Mouse (Mus musculus): ENCODE results near the gene Oxct2b. TPM values are rescaled to one million over a fixed set of nuclear protein-coding genes. Genes with fewer than 3 reads are reported as not detected.
A peak's percentile ranks its signal among the peaks of the same experiment; 100 is the strongest.
"Not testable (repeated sequence)": the region's sequence is repeated elsewhere in the genome, so short reads cannot be mapped to it uniquely, and the experiment has no call there.

The Oxct2b gene
- polyA plus RNA-seq, 1 experiment from 2014 or later = 0.09 TPM

GRCm38 (mm10) chr4:123112216-123112764 lies 3.8 kb upstream of the Oxct2b start:
- DNase-seq (ENCODE audit: low spot score) = no peak

GRCm38 (mm10) chr4:123114651-123115050 lies 1.4 kb upstream of the Oxct2b start:
- DNase-seq (ENCODE audit: low spot score) = not testable (repeated sequence)

GRCm38 (mm10) chr4:123116640-123117039 lies 574 bp downstream of the Oxct2b start:
- DNase-seq (ENCODE audit: low spot score) = not testable (repeated sequence)

- no peak for DNase-seq (ENCODE audit: low spot score)
Measured at GRCm38 (mm10) chr4:123121286-123121685, 5.2 kb downstream of the Oxct2b start.

GRCm38 (mm10) chr4:123126626-123127025 lies 10.6 kb downstream of the Oxct2b start:
- DNase-seq (ENCODE audit: low spot score) = no peak

GRCm38 (mm10) chr4:123127051-123127450 lies 11.0 kb downstream of the Oxct2b start:
- DNase-seq (ENCODE audit: low spot score) = no peak

- DNase-seq (ENCODE audit: low spot score) = no peak
Measured at GRCm38 (mm10) chr4:123137551-123137950, 21.5 kb downstream of the Oxct2b start.

GRCm38 (mm10) chr4:123139513-123140154 lies 23.6 kb downstream of the Oxct2b start, which contains the start of gene Ppie:
Gene Ppie (minus strand): TSS chr4:123139951.
- DNase-seq (ENCODE audit: low spot score) = peak; percentile 84

- peak; percentile 29 for DNase-seq (ENCODE audit: low spot score)
Measured at GRCm38 (mm10) chr4:123147446-123148150, 31.5 kb downstream of the Oxct2b start.

- no peak for DNase-seq (ENCODE audit: low spot score)
Measured at GRCm38 (mm10) chr4:123152003-123152402, 35.9 kb downstream of the Oxct2b start.

GRCm38 (mm10) chr4:123152976-123153375 lies 36.9 kb downstream of the Oxct2b start:
- no peak for DNase-seq (ENCODE audit: low spot score)

GRCm38 (mm10) chr4:123155004-123155403 lies 38.9 kb downstream of the Oxct2b start:
- peak; percentile 30 for DNase-seq (ENCODE audit: low spot score)

GRCm38 (mm10) chr4:123155427-123155826 lies 39.4 kb downstream of the Oxct2b start:
- DNase-seq (ENCODE audit: low spot score) = no peak

- no peak for DNase-seq (ENCODE audit: low spot score)
Measured at GRCm38 (mm10) chr4:123155840-123156239, 39.8 kb downstream of the Oxct2b start.

- DNase-seq (ENCODE audit: low spot score) = no peak
Measured at GRCm38 (mm10) chr4:123160571-123160970, 44.5 kb downstream of the Oxct2b start.

- DNase-seq (ENCODE audit: low spot score) = not testable (repeated sequence)
Measured at GRCm38 (mm10) chr4:123161251-123161650, 45.2 kb downstream of the Oxct2b start.

- no peak for DNase-seq (ENCODE audit: low spot score)
Measured at GRCm38 (mm10) chr4:123162305-123162917, 46.3 kb downstream of the Oxct2b start.

- no peak for DNase-seq (ENCODE audit: low spot score)
Measured at GRCm38 (mm10) chr4:123164157-123164556, 48.1 kb downstream of the Oxct2b start.
